Mouse (Mus musculus) spleen, adult 12 weeks (tissue): ENCODE measurements around the gene Psmb7.

Source experiments
- DNase-seq: peaks from one replicate; pipeline ENCODE4 v3.0.0; 2022; ENCODE audit warnings: low spot score

Psmb7 gene

DNA sequence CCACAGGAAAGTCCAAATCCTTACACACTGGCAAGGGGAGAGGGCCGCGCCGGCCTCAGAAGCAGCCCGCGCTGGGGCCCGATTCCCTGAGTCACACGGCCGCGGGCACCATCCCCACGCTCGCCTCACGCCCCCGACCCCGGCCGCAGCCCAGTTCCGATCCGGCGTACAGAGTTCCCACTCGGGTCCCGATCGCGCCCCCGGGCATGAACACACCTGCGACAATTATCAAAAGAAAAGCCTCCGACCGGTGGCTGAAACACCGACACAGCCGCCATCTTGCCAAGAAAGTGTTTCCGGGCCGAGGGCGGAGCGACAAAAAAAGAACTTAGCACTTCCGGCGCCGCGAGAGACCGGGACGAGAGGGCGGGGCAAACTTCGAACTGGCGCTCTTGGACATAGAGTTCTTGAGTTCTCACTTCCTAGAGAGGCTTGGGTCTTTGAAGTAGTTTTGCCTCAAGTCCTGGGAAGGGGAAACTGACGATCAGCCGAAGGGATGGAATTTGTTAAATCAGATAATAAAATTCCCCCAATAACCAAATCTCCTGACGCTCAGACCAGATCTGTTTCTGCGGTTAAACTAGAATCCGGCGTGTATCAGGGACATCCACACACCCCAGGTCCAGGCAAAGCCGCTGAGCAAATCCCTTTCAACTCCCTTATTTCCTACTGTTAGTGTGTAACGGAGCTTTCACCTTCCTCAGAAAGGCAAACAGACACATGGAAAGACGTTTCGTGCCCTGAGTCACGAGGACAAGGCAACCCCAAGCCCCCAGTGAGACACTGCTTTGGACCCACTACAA lies at the start of gene Psmb7:
TSS of gene Psmb7 (minus strand) at position 463 of the 803 bp plus-strand sequence.
- peak; percentile 86 for DNase-seq

DNA sequence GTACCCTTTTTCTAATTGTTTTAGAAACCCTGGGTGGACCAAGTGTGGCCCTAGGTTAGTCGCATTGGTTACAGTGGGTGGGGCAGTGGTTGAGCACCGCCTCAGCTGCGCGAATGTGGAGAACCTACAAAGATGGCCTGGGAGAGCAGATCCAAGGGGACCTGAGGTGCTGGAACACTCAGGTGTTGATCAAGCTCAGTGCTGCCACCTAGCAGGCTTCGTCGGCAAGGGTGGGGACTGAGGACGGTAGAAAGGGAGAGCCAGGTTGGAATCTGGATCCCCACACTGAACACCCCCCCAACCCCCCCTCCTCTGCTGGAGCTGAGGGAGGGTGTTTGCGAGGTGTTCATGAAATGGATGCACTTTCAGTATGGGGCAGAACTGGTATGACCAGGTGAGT lies 47.7 kb upstream of the Psmb7 start:
- DNase-seq, result peak; percentile 5

DNA sequence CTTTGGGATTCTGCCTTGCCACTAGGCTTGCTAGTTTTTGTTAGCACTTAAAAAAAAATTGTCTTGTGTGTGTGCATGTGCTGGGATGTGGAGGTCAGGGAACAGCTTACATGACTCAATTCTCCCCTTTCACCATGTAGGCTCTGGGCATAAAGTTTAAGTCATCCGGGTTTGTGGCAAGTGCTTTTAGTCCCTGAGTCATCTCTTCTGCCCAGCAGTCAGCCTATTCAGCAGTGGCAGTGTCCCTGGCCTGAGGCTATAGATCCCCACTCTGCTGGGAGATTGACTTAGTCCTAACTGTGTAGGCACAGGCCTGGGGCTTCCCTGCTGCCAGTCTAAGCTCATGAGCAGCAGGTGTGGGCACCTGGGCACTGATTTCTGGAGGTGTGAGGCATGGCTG lies 46.0 kb upstream of the Psmb7 start:
- no peak for DNase-seq

DNA sequence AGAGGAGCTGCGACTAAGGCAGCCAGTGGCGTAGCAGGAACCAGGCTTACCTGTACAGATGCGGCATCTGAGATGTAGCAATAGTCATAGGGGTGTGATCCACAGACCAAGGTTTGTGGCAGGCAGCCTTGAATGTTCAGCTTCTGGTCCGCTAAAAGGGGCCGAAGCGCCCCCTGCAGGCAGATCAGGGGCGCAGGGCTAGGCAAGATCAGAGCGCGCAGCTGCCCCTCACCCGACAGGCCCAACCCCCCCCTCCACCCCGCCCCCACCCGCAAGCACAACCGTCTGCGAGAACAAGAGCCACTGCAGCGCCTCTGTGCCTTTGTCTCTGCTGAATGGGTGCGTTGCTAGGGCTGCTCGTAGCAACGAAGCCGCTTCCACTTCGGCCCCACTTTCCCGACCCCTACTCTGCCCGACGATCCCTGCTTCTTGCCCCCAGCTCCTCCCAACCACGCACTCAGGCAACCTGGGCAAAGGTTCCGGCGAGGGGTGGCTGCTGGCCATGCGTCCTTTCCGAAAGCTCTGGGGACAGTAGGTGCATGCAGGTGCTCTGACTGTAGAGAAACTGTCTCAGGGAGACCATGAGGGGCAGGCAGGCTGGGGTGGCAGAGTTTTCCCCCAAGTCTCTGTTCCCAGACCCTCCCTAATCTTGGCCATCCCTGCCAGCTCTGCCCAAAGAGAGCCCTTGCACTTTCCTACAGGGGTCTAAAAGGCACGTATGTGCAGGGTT lies 45.1 kb upstream of the Psmb7 start:
- no peak for DNase-seq

DNA sequence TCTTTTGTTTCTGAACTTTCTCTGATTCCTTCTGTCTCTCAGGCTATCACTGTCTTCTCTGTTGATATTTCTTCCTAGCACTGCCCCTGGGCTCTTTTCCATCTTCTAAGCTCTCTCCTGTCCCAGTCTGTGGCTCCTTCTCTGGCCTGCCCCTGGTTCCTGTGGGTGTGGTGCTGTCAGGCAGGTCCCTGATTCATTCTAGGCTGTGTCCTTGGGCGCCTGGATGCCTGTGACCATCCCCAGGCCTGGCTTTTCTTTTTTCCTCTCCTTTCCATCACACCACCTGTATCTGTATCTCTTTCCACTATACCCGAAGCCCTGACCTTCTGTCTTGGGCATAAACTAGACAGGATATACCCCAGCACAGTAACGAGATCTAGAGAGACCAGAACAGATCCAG lies 41.9 kb upstream of the Psmb7 start:
- DNase-seq, result no peak

DNA sequence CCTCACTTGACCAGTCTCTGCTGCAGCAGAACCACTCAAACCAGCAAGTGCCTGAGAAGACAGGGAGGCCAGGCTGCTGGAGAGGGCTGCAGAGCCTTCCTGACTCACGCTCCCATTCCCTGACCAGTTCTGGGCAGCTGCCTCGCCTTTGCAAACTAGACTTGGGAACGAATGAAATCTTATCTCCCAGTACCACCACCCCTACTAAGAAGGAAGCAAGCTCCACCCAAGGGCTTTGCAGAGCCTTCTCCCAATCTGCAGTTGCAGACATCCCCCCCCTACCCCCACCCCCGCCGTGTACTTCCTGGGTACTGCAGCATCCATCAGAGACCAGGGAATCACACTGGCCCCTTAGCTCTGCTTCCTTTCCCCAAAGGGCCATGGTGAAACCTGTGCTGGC lies 39.2 kb upstream of the Psmb7 start:
- no peak for DNase-seq

DNA sequence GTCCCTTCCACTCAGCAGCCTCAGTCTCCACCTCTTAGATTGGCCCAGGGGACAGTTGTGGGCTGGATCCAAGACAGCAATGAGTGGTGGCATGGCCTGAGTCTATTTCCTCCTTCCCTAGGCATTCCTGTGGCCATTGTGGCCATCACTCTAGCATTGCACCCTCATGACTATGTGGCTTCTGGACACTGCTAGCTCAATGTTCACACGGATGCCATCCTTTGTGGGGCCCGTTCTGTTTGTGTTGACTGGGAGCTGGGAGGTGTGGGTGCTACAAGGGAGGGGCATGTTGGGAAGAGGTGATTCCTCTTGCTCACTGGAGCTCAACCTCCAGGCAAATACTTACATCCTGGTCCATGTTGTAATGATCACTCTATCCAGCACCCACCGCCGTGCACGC lies 38.3 kb upstream of the Psmb7 start:
- DNase-seq, result no peak

DNA sequence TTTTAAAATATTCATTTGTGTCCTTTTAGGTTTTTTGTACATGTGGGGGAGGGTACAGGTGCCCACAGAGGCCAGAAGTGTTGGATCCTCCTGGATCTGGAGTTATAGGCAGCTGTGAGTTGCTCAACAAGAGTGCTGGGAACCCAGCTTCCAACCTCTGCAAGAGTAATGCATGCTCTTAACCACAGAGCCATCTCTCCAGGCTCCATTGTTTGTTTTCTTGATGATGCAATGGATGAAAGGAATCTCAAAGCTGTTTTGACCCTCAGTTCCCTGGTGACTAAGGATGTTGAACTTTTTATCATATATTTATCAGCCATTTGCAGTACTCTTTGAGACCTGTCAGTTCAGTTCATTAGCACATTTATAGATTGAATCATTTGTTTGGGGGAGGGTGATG lies 35.1 kb upstream of the Psmb7 start:
- DNase-seq, result no peak

DNA sequence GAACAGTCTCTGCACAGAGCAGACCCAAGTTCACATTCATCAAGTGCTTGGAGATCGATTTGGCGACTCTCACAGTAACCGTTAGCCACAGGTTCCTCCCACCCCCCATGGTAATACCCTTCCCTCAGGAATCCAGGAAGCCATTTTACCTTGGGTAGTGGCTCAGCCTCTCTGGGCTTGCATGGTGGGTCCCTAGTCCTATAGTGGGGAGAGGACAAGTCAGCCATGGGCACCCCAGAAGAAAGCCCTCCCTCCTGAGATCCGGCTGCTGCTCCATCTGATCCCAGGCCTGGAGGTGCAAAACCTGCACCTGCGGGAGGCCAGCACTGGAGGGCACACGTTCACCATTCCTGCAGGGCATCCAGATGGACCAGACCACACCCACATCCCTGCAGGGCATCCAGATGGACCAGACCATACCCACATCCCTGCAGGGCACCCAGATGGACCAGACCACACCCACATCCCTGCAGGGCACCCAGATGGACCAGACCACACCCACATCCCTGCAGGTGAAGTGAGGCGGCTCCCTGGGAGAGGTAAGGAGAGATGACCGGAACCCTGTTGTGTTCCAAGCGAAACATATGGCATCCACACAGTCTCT lies 31.6 kb upstream of the Psmb7 start:
- no peak for DNase-seq

DNA sequence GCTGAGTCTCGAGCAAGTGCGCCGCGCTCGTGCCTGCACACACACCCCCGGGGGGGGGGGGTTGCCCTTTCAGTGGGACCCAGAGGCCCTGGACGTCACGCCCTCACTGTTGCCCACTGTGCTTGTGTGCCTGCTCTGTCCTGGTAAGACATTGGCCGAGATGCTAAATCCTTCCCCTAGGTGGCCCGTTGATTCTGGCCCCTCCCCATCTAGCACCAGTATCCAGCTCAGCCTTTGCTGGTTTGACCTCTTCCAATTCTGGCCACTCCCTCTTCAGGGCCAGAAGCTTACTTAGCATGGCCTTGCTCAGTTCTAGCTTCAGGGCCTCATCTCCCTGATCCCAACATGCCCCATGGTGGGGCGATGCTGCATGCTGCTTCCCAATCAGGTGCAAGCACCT lies 28.6 kb upstream of the Psmb7 start:
- no peak for DNase-seq

DNA sequence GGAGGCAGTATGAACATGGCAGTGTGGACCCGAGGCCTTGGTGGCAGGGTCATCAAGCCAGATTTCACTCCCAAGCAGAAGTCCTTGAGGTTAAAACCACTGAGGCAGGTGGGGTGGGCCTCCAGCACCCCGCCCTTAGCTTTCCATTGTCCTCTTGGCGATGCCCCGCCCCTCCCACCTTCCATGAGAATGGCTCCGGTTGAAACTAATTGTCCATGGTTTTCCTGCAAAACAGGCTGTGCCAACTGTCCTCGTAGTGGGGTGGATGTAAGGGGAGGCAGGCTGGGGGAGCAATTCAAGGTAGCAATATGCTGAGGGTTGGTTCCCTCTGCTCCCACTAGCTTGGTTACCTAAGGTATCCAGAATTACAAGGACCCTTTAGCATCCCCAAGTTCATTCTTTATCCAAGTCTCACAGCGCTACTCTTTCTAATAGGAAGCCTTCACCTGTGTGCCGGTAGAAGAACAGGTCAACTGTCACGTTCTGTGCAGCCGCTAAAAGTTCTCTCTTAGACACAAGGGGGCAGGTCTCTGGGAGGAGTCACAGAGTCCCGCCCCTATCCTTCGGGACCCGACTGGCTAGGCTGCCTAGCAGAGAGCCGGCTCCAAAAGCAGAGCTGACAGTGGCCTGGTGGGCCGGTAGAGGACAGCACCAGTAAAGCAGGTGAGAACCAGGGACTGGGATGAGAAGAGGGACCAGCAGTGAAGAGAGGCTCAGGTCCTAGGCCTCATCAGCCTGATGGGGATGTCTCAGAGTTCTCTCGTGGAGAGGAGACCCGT lies 25.1 kb upstream of the Psmb7 start:
- no peak for DNase-seq

DNA sequence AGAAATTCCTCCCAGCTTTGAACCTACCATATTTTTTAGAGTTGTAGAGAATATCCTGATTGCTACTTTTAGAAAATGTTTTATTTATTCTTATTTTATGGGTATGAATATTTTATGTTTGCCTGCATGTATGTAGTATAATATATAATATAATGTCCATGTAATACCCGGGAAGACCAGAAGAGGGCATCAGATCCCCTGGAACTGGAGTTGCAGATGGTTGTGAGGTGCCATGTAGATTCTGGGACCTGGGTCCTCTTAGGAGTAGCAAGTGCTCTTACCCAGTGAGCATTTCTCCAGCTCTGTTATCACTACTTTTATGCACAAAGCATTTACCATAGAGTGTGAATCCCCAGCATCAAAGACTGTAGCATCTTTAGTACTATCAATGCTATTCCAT lies 17.5 kb upstream of the Psmb7 start:
- no peak for DNase-seq

DNA sequence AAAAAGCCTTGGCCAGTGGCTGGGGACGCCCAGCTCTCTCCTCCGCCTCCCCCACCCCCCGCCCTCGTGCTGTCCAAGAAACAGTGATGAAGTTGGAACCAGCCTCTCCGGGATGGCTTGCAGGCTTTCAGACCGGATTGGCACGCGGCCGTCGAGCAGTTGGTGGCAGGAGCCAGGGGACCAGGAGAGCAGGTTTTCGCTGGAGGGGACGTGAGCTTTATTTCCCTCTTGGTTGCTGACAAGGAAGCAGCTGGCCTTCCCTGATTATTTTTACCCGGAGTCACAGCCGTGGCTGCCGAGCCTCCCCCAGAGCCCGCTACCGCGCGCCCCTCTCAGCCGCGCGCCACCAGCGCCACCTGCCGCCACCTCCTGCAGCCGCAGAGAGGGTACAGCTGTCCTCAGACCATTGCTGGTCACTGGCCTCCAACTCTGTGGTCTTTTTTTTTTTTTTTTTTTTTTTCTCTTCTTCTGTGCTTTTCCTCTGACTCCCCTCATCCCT lies 14.5 kb upstream of the Psmb7 start:
- no peak for DNase-seq

DNA sequence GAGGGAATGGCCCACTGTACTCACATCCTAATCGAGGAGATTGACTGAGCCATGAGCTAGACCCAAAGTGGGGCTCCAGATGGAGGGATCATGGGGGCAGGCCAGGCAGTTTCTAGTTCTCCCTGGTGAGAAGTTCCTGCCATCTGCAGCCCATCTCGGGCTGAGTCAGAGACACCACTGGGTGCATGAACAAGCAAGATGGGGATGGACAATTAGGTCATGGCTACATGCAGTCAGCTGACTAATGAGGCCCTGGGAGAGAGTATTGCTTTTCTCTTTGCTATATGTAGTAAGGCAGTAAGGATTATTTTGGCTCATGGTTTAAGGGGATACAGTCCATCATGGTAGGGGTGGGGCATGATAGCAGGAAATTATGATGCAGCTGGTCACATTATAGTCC lies 9.8 kb upstream of the Psmb7 start:
- no peak for DNase-seq

DNA sequence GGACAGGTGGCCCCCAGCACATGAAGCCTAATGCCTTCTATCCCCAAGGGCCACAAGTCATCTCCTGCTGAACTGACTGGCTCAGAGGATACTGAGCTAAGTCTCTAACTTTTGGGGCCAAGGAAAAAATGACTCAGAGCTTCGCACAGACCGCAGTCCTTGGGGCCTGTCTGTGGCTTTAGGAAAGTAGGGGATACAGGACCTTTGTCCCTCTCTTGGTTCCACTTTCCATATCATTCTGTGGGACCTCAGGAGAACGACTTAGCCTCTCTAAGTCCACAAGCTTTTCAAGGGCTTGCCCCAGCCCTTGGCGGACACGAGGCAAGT lies 9.4 kb upstream of the Psmb7 start:
- no peak for DNase-seq

DNA sequence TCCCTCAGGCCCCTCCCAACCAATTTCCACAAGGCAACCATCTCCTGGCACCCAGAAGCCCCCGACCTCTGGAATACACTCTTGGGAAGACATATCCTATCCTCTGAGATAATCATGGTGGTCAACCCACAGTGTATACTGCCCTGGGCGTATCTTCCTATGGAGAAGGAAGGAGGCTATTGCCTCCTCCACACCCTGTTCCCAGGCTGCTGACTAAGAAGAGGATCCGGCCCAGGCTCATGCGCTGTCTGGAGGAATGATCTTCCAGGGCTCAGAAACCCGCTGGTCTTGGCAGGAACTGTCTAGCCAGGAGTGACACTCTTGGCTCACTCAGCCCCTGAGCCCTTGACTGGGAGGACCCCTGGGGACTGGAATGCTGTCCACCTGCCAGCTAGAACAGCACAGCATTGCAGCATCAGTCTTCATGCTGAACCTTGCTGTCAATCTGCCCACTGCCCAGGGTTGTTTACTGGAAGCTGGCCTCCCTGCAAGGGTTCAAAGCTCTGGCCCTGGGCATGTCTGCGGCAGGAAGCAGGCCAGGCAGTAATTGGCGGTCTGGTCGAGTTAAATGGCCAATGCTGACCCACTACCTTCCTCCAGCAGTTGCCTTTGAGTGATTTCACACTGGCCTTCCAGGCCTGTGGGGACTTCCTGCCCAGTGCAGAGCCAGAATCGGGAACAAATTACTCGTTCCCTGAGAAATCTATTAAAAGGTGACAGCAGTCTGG lies 8.8 kb upstream of the Psmb7 start:
- no peak for DNase-seq

DNA sequence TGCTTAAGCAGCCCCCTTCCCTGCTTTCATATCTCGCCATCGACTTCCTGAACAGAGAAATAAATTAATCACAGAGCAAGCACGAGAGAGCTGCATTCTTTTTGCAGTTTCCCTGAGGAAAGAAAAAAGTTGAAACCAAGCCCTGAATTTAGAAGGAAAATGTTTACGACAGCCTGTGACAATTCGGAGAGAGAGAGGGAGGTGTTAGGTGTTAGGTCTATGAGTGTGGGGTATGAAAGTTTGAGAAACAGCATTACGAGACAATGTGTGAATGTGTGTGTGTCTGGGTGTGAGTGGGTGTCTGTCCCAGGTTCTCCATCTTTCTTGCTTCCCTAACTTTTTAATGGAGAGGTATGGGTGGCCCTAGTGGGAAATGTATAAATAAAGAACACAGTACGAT lies 8.2 kb upstream of the Psmb7 start:
- no peak for DNase-seq

DNA sequence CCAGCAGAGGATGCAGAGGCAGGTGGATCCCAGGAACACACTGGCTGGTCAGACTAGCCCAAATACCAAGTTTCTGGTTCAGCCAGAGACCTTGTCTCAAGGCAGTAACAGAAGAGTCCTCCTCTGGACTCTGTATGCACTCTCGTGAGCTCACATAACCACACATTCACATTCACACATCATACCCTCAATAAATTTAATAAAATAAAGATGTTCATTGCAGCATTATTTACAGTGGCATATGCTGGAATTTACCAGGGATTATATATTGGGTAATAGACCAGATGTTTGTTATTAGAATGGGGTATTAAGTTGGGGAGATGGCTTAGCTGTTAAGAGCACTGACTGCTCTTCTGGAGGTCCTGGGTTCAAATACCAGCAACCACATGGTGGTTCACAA lies 6.5 kb upstream of the Psmb7 start:
- DNase-seq, result no peak

DNA sequence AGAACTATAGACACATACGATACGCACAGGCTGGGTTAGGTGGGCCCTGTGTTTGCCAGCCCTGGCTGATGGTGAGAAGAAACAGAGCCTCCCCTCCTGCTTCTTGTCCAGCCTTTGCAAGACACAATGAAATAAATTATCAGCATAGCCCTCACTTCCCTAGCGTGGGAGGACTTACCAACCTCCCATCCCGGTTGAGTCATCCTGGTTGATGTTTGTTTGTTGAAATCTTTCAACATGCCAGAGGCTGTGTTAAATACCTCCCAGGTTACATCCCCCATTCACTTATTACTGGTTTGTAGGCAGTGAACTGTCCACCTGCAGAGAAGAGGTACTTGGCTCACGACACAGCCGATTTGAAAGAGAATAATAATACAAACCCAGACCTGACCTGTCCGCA lies 3.8 kb upstream of the Psmb7 start:
- no peak for DNase-seq

DNA sequence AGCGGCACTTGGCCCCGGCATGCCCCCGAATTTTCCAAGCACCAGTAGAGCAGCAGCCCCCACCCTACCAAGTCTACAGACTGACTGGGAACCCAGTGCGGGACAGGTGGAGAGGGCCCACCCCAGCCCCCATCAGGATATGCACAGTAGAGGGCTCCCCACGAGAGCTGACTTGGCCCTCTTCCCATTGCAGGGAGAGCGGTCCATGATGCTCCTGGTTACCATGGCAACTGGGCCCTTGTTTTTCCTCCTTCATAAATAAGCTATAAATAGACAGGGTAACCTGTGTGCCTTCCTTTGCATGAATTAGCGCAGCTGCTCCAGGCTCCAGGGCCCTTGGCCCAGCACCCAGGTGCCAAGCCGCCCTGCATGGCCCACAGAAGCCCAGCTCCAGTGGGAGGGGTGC lies 3.3 kb upstream of the Psmb7 start:
- no peak for DNase-seq

DNA sequence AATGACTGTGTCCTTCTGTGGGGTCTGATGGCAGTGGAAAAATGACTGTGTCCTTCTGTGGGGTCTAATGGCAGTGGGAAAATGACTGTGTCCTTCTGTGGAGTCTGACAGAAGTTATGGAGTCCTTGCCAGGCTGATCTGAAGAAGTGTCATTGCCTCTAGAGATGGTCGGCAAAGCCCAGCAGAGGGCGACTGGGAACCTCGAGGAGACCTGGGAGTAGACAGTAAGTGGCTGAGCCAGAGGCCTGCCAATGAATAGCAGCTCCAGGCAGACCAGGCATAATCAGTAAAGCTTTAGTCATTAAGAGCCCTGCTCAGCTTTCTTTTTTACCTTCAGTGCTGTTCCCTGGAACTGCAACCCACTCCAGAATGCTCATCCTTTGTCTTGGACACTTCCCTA lies 2.0 kb upstream of the Psmb7 start:
- no peak for DNase-seq

DNA sequence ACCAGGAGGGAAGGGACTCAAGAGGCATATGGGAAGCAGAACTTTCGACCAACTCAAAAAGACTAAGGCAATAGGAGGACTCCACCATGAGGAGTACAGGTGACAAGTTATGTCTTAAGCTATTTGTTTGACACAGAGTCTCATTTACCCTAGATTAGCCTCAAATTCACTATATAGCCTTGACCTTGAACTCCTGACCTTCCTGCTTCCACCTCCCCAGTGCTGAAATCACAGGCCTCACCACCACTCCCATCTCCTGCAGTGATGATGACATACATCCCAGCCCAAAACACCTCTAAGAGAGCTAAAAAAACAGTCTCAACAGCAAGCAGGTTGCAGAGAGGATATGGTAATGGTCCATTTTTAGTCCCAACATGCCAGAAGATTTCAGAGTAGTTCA lies 2.1 kb downstream of the Psmb7 start:
- no peak for DNase-seq
